Mouse (Mus musculus): Measurements from ENCODE around the gene Leng9. TPM values are rescaled to one million over a fixed set of nuclear protein-coding genes. Genes with fewer than 3 reads are reported as not detected.

Leng9 gene
- total and polyA plus RNA-seq, 2 experiments from 2014 or later, result 4.8 to 5.1 TPM

- H3K4me2 ChIP-seq (ENCODE audit: low read depth), result no peak overlapping the region
- TF ChIP-seq CTCF (IDR thresholded peaks at IDR 0.05; ENCODE audit: low read depth), result no peak
- H3K4me1 ChIP-seq (ENCODE audit: insufficient read depth), result no peaks in the 10 kb centered on the region
- WGBS, result 96% methylated on average over 13 of the region's 13 CpGs
- H3K36me3 ChIP-seq (ENCODE audit: insufficient read depth), result peaks cover 92% of the 10 kb centered on the region
- H3K27ac ChIP-seq (ENCODE audit: low read depth, low read length), result no peak overlapping the region
- no peaks in the 10 kb centered on the region for H3K9me3 ChIP-seq (ENCODE audit: low read length)
- no peak overlapping the region for H3K4me3 ChIP-seq (ENCODE audit: low read depth, low read length)
- ATAC-seq, result no peak
- H3K27me3 ChIP-seq (ENCODE audit: insufficient read depth, low read length), result no peaks in the 10 kb centered on the region
- DNase-seq, result no peak
- no peak overlapping the region for H3K9ac ChIP-seq
These were observed 6.1 kb downstream of the Leng9 start for GRCm38 (mm10) chr7:4144046-4144445.

- WGBS, result 96% methylated on average over 19 of the region's 19 CpGs
- H3K27ac ChIP-seq (ENCODE audit: low read depth, low read length), result no peak overlapping the region
- TF ChIP-seq CTCF (IDR thresholded peaks at IDR 0.05; ENCODE audit: low read depth), result no peak
- no peaks in the 10 kb centered on the region for H3K27me3 ChIP-seq (ENCODE audit: insufficient read depth, low read length)
- H3K4me1 ChIP-seq (ENCODE audit: insufficient read depth), result 0 out of 2 replicates have a peak, but pooled peaks cover under 1% of the 10 kb centered on the region
- H3K9me3 ChIP-seq (ENCODE audit: low read length), result no peaks in the 10 kb centered on the region
- H3K4me2 ChIP-seq (ENCODE audit: low read depth), result no peak overlapping the region
- H3K9ac ChIP-seq, result no peak overlapping the region
- DNase-seq (no peak), ATAC-seq (no peak)
- peaks cover 97% of the 10 kb centered on the region for H3K36me3 ChIP-seq (ENCODE audit: insufficient read depth)
- no peak overlapping the region for H3K4me3 ChIP-seq (ENCODE audit: low read depth, low read length)
These were observed 6.7 kb downstream of the Leng9 start for GRCm38 (mm10) chr7:4143506-4143905.

DNA sequence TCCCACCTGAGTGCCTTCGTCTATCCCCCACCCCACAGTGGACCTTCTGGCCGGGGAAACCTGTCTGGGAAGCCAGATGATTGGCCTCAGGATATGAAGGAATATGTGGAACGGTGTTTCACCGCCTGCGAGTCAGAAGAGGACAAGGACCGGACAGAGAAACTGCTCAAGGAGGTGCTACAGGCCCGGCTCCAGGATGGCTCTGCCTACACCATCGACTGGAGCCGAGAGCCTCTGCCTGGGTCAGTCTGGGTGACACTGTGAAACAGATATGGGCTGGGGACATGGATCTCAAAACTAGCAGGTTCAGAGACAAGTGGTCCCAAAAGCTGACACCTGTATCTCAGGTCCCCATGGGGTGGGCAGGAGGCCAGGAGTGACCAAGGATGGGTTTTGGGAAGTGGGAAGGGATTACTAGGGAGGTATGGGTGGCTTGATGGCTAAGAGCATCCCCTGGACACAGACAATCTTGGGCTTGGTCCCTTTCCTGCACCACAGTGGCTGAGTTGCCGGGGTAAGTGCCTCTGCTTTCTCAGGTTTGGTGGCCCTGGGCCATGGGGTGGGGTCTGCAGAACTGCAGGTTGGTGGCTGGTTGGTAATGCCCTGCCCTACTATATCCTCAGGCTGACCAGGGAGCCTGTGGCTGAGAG lies 7.3 kb downstream of the Leng9 start:
- peaks cover 95% of the 10 kb centered on the region for H3K36me3 ChIP-seq (ENCODE audit: insufficient read depth)
- H3K4me2 ChIP-seq (ENCODE audit: low read depth), result no peak overlapping the region
- H3K4me3 ChIP-seq (ENCODE audit: low read depth, low read length), result no peak overlapping the region
- 98% methylated on average over 10 of the region's 10 CpGs for WGBS
- H3K9ac ChIP-seq, result no peak overlapping the region
- no peak overlapping the region for H3K27ac ChIP-seq (ENCODE audit: low read depth, low read length)
- ATAC-seq (no peak), DNase-seq (no peak)
- TF ChIP-seq CTCF (IDR thresholded peaks at IDR 0.05; ENCODE audit: low read depth), result no peak
- H3K9me3 ChIP-seq (ENCODE audit: low read length), result no peaks in the 10 kb centered on the region
- H3K27me3 ChIP-seq (ENCODE audit: insufficient read depth, low read length), result no peaks in the 10 kb centered on the region
- H3K4me1 ChIP-seq (ENCODE audit: insufficient read depth), result peaks cover 5% of the 10 kb centered on the region; the same call in 1 of the 2 replicates

DNA sequence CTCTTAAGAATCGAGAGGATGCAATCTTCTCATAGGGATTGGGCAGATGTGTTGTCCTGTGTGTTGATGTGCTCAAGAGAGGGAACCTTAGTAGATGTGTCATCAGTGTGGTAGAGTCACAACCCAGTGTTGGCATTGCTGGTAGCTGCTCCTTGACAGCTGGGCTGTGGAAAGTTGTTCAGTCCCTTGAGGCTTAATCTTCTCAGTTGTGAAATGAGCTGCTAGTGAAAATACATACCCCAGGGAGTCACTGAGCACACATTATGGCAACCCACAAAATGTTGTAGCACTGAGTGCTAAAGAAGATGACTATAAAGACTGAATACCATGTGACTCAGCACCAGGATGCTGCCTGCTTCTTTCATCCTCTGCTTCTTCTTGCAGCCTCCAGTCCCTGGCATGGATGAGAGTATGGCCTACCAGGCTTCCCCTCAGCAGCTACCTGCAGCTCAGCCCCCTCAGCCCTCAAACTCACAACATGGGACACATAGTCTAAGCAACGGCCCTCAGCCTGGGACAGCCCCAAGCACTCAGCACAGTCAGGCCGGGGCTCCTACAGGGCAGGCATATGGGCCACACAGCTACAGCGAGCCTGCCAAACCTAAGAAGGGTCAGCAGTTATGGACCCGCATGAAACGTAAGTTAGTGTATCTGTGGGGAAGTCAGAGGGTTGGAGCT lies 8.4 kb downstream of the Leng9 start:
- ATAC-seq (no peak), DNase-seq (no peak)
- Histone ChIP-seq H3K9me3 (ENCODE audit: low read length) (no peaks in the 10 kb centered on the region), H3K27me3 (ENCODE audit: insufficient read depth, low read length) (no peaks in the 10 kb centered on the region), H3K36me3 (ENCODE audit: insufficient read depth) (peaks cover 84% of the 10 kb centered on the region), H3K27ac (ENCODE audit: low read depth, low read length) (no peak overlapping the region), H3K4me1 (ENCODE audit: insufficient read depth) (peaks cover 9% of the 10 kb centered on the region; the same call in 1 of the 2 replicates), H3K9ac (no peak overlapping the region), H3K4me3 (ENCODE audit: low read depth, low read length) (no peak overlapping the region), H3K4me2 (ENCODE audit: low read depth) (no peak overlapping the region)
- TF ChIP-seq CTCF (IDR thresholded peaks at IDR 0.05; ENCODE audit: low read depth), result no peak
- 94% methylated on average over 6 of the region's 6 CpGs for WGBS

DNA sequence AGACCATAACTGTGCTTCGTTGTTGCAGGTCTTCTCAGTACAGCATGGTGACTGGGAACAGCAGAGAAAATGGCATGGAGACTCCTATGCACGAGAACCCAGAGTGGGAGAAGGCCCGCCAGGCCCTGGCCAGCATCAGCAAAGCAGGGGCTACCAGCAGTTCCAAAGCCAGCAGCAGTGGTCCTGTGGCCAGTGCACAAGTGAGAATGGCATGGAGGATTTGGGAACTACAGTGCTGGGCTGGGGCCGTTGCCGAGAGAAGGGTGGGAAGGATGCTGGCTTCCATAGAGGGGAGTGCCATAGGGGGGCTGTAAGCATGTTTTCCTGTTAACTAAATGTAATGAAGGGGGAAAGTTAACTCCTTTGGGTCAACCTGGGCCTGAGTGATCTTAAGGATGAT lies 10.8 kb downstream of the Leng9 start:
- ATAC-seq (no peak), DNase-seq (no peak)
- H3K4me2 ChIP-seq (ENCODE audit: low read depth), result no peak overlapping the region
- peaks cover 60% of the 10 kb centered on the region for H3K36me3 ChIP-seq (ENCODE audit: insufficient read depth)
- no peaks in the 10 kb centered on the region for H3K9me3 ChIP-seq (ENCODE audit: low read length)
- no peak overlapping the region for H3K9ac ChIP-seq
- no peak overlapping the region for H3K4me3 ChIP-seq (ENCODE audit: low read depth, low read length)
- 91% methylated on average over 5 of the region's 5 CpGs for WGBS
- TF ChIP-seq CTCF (IDR thresholded peaks at IDR 0.05; ENCODE audit: low read depth), result no peak
- no peaks in the 10 kb centered on the region for H3K27me3 ChIP-seq (ENCODE audit: insufficient read depth, low read length)
- peaks cover 9% of the 10 kb centered on the region; the same call in 1 of the 2 replicates for H3K4me1 ChIP-seq (ENCODE audit: insufficient read depth)
- H3K27ac ChIP-seq (ENCODE audit: low read depth, low read length), result no peak overlapping the region

- H3K4me2 ChIP-seq (ENCODE audit: low read depth), result no peak overlapping the region
- no peak overlapping the region for H3K4me3 ChIP-seq (ENCODE audit: low read depth, low read length)
- H3K27me3 ChIP-seq (ENCODE audit: insufficient read depth, low read length), result no peaks in the 10 kb centered on the region
- WGBS, result 92% methylated on average over 7 of the region's 7 CpGs
- H3K36me3 ChIP-seq (ENCODE audit: insufficient read depth), result peaks cover 59% of the 10 kb centered on the region
- peaks cover 9% of the 10 kb centered on the region; the same call in 1 of the 2 replicates for H3K4me1 ChIP-seq (ENCODE audit: insufficient read depth)
- DNase-seq (no peak), ATAC-seq (no peak)
- TF ChIP-seq CTCF (IDR thresholded peaks at IDR 0.05; ENCODE audit: low read depth), result no peak
- H3K9ac ChIP-seq, result no peak overlapping the region
- H3K9me3 ChIP-seq (ENCODE audit: low read length), result no peaks in the 10 kb centered on the region
- H3K27ac ChIP-seq (ENCODE audit: low read depth, low read length), result no peak overlapping the region
These were observed 11.5 kb downstream of the Leng9 start for GRCm38 (mm10) chr7:4138671-4139070.

- Histone ChIP-seq H3K4me3 (ENCODE audit: low read depth, low read length) (peak overlapping the region; percentile 82; the same call in 1 of the 2 replicates), H3K9ac (peak overlapping the region; percentile 92), H3K9me3 (ENCODE audit: low read length) (no peaks in the 10 kb centered on the region), H3K4me1 (ENCODE audit: insufficient read depth) (peaks cover 9% of the 10 kb centered on the region; the same call in 1 of the 2 replicates), H3K4me2 (ENCODE audit: low read depth) (peak overlapping the region; percentile 75), H3K27ac (ENCODE audit: low read depth, low read length) (no peak overlapping the region), H3K27me3 (ENCODE audit: insufficient read depth, low read length) (no peaks in the 10 kb centered on the region), H3K36me3 (ENCODE audit: insufficient read depth) (peaks cover 57% of the 10 kb centered on the region)
- ATAC-seq, result no peak
- DNase-seq, result no peak
- WGBS, result 70% methylated on average over 2 of the region's 2 CpGs
- no peak for TF ChIP-seq CTCF (IDR thresholded peaks at IDR 0.05; ENCODE audit: low read depth)
These were observed 12.0 kb downstream of the Leng9 start for GRCm38 (mm10) chr7:4138181-4138580.

Measured in forebrain, postnatal 0 days (tissue).